Mouse (Mus musculus): ENCODE results near the gene Zmat5. TPM values are rescaled to one million over a fixed set of nuclear protein-coding genes. Genes with fewer than 3 reads are reported as not detected.

Gene Zmat5
- polyA plus RNA-seq, 1 experiment from 2014 or later, result 80.8 TPM

GRCm38 (mm10) chr11:4752836-4753235 lies 48.4 kb downstream of the Zmat5 start:
- H3K9ac ChIP-seq (ENCODE audit: low read depth, low read length), result no peak overlapping the region
- no peak overlapping the region for H3K27ac ChIP-seq (ENCODE audit: low read depth, low read length)
- H3K4me1 ChIP-seq (replicated peaks; ENCODE audit: control insufficient read depth, insufficient read depth, low read length), result no peaks in the 10 kb centered on the region
- H3K4me2 ChIP-seq (replicated peaks; ENCODE audit: low read depth, low read length), result no peak overlapping the region
- no peaks in the 10 kb centered on the region for H3K9me3 ChIP-seq (ENCODE audit: control insufficient read depth, low read length)
- ATAC-seq (ENCODE audit: low FRiP score) (no peak), DNase-seq (ENCODE audit: low spot score) (no peak)
- 56% methylated on average over 10 of the region's 10 CpGs for WGBS
- H3K4me3 ChIP-seq (ENCODE audit: low read depth, low read length), result no peak overlapping the region
- H3K36me3 ChIP-seq (ENCODE audit: control insufficient read depth, insufficient read depth, low read length), result no peaks in the 10 kb centered on the region
- peaks cover 21% of the 10 kb centered on the region for H3K27me3 ChIP-seq (ENCODE audit: control insufficient read depth, insufficient read depth, low read length)

GRCm38 (mm10) chr11:4754036-4754435 lies 49.6 kb downstream of the Zmat5 start:
- no peak overlapping the region for H3K27ac ChIP-seq (ENCODE audit: low read depth, low read length)
- peaks cover 9% of the 10 kb centered on the region for H3K27me3 ChIP-seq (ENCODE audit: control insufficient read depth, insufficient read depth, low read length)
- ATAC-seq (ENCODE audit: low FRiP score), result no peak
- H3K9me3 ChIP-seq (ENCODE audit: control insufficient read depth, low read length), result no peaks in the 10 kb centered on the region
- DNase-seq (ENCODE audit: low spot score), result no peak
- H3K4me2 ChIP-seq (replicated peaks; ENCODE audit: low read depth, low read length), result no peak overlapping the region
- H3K9ac ChIP-seq (ENCODE audit: low read depth, low read length), result no peak overlapping the region
- no peaks in the 10 kb centered on the region for H3K36me3 ChIP-seq (ENCODE audit: control insufficient read depth, insufficient read depth, low read length)
- no peak overlapping the region for H3K4me3 ChIP-seq (ENCODE audit: low read depth, low read length)
- 92% methylated on average over 3 of the region's 3 CpGs for WGBS
- no peaks in the 10 kb centered on the region for H3K4me1 ChIP-seq (replicated peaks; ENCODE audit: control insufficient read depth, insufficient read depth, low read length)

GRCm38 (mm10) chr11:4754867-4755266 lies 50.4 kb downstream of the Zmat5 start:
- no peak for ATAC-seq (ENCODE audit: low FRiP score)
- Histone ChIP-seq H3K9me3 (ENCODE audit: control insufficient read depth, low read length) (no peaks in the 10 kb centered on the region), H3K36me3 (ENCODE audit: control insufficient read depth, insufficient read depth, low read length) (no peaks in the 10 kb centered on the region), H3K4me1 (replicated peaks; ENCODE audit: control insufficient read depth, insufficient read depth, low read length) (no peaks in the 10 kb centered on the region), H3K9ac (ENCODE audit: low read depth, low read length) (no peak overlapping the region), H3K27ac (ENCODE audit: low read depth, low read length) (no peak overlapping the region), H3K27me3 (ENCODE audit: control insufficient read depth, insufficient read depth, low read length) (peaks cover 2% of the 10 kb centered on the region), H3K4me2 (replicated peaks; ENCODE audit: low read depth, low read length) (no peak overlapping the region), H3K4me3 (ENCODE audit: low read depth, low read length) (no peak overlapping the region)
- WGBS, result 69% methylated on average over 11 of the region's 11 CpGs
- DNase-seq (ENCODE audit: low spot score), result no peak

- no peak for ATAC-seq (ENCODE audit: low FRiP score)
- no peaks in the 10 kb centered on the region for H3K9me3 ChIP-seq (ENCODE audit: control insufficient read depth, low read length)
- WGBS, result 80% methylated on average over 9 of the region's 9 CpGs
- no peak for DNase-seq (ENCODE audit: low spot score)
- no peak overlapping the region for H3K4me2 ChIP-seq (replicated peaks; ENCODE audit: low read depth, low read length)
- no peaks in the 10 kb centered on the region; the same call in 1 of the 2 replicates for H3K4me1 ChIP-seq (replicated peaks; ENCODE audit: control insufficient read depth, insufficient read depth, low read length)
- H3K36me3 ChIP-seq (ENCODE audit: control insufficient read depth, insufficient read depth, low read length), result no peaks in the 10 kb centered on the region
- H3K9ac ChIP-seq (ENCODE audit: low read depth, low read length), result no peak overlapping the region
- H3K27ac ChIP-seq (ENCODE audit: low read depth, low read length), result no peak overlapping the region
- H3K4me3 ChIP-seq (ENCODE audit: low read depth, low read length), result no peak overlapping the region
- 0 out of 2 replicates have a peak, but pooled peaks cover 2% of the 10 kb centered on the region for H3K27me3 ChIP-seq (ENCODE audit: control insufficient read depth, insufficient read depth, low read length)
These were observed 52.0 kb downstream of the Zmat5 start for GRCm38 (mm10) chr11:4756460-4756859.

GRCm38 (mm10) chr11:4756984-4757788 lies 52.7 kb downstream of the Zmat5 start:
- ATAC-seq (ENCODE audit: low FRiP score), result peak; percentile 82
- no peak overlapping the region for H3K27ac ChIP-seq (ENCODE audit: low read depth, low read length)
- H3K36me3 ChIP-seq (ENCODE audit: control insufficient read depth, insufficient read depth, low read length), result no peaks in the 10 kb centered on the region
- H3K4me1 ChIP-seq (replicated peaks; ENCODE audit: control insufficient read depth, insufficient read depth, low read length), result peaks cover 2% of the 10 kb centered on the region; the same call in 1 of the 2 replicates
- WGBS, result 46% methylated on average over 11 of the region's 11 CpGs
- DNase-seq (ENCODE audit: low spot score), result peak; percentile 73
- H3K4me3 ChIP-seq (ENCODE audit: low read depth, low read length), result no peak overlapping the region
- H3K4me2 ChIP-seq (replicated peaks; ENCODE audit: low read depth, low read length), result no peak overlapping the region
- 0 out of 2 replicates have a peak, but pooled peaks cover 2% of the 10 kb centered on the region for H3K27me3 ChIP-seq (ENCODE audit: control insufficient read depth, insufficient read depth, low read length)
- H3K9me3 ChIP-seq (ENCODE audit: control insufficient read depth, low read length), result no peaks in the 10 kb centered on the region
- H3K9ac ChIP-seq (ENCODE audit: low read depth, low read length), result no peak overlapping the region

GRCm38 (mm10) chr11:4757789-4758158 lies 53.3 kb downstream of the Zmat5 start:
- Histone ChIP-seq H3K27me3 (ENCODE audit: control insufficient read depth, insufficient read depth, low read length) (peaks cover 5% of the 10 kb centered on the region; the same call in 1 of the 2 replicates), H3K36me3 (ENCODE audit: control insufficient read depth, insufficient read depth, low read length) (no peaks in the 10 kb centered on the region), H3K4me3 (ENCODE audit: low read depth, low read length) (no peak overlapping the region), H3K4me1 (replicated peaks; ENCODE audit: control insufficient read depth, insufficient read depth, low read length) (peaks cover 6% of the 10 kb centered on the region; the same call in 1 of the 2 replicates), H3K4me2 (replicated peaks; ENCODE audit: low read depth, low read length) (no peak overlapping the region), H3K9ac (ENCODE audit: low read depth, low read length) (no peak overlapping the region), H3K27ac (ENCODE audit: low read depth, low read length) (peak overlapping the region; percentile 11; the same call in 1 of the 2 replicates), H3K9me3 (ENCODE audit: control insufficient read depth, low read length) (no peaks in the 10 kb centered on the region)
- 30% methylated on average over 4 of the region's 4 CpGs for WGBS
- ATAC-seq (ENCODE audit: low FRiP score) (peak; percentile 55), DNase-seq (ENCODE audit: low spot score) (peak; percentile 58)

- 19% methylated on average over 4 of the region's 4 CpGs for WGBS
- H3K9ac ChIP-seq (ENCODE audit: low read depth, low read length), result no peak overlapping the region
- H3K4me1 ChIP-seq (replicated peaks; ENCODE audit: control insufficient read depth, insufficient read depth, low read length), result peaks cover 6% of the 10 kb centered on the region; the same call in 1 of the 2 replicates
- DNase-seq (ENCODE audit: low spot score), result no peak
- peaks cover 5% of the 10 kb centered on the region; the same call in 1 of the 2 replicates for H3K27me3 ChIP-seq (ENCODE audit: control insufficient read depth, insufficient read depth, low read length)
- no peak overlapping the region for H3K4me3 ChIP-seq (ENCODE audit: low read depth, low read length)
- ATAC-seq (ENCODE audit: low FRiP score), result no peak
- no peak overlapping the region for H3K4me2 ChIP-seq (replicated peaks; ENCODE audit: low read depth, low read length)
- H3K36me3 ChIP-seq (ENCODE audit: control insufficient read depth, insufficient read depth, low read length), result no peaks in the 10 kb centered on the region
- H3K9me3 ChIP-seq (ENCODE audit: control insufficient read depth, low read length), result no peaks in the 10 kb centered on the region
- 0 out of 2 replicates have a peak overlapping the region, but pooled peaks have one; percentile 10 for H3K27ac ChIP-seq (ENCODE audit: low read depth, low read length)
These were observed 56.0 kb downstream of the Zmat5 start for GRCm38 (mm10) chr11:4760438-4760837.

GRCm38 (mm10) chr11:4761991-4762390 lies 57.5 kb downstream of the Zmat5 start:
- 4% methylated on average over 6 of the region's 6 CpGs for WGBS
- H3K36me3 ChIP-seq (ENCODE audit: control insufficient read depth, insufficient read depth, low read length), result no peaks in the 10 kb centered on the region
- DNase-seq (ENCODE audit: low spot score) (peak; percentile 37), ATAC-seq (ENCODE audit: low FRiP score) (peak; percentile 21; the same call in 1 of the 2 replicates)
- H3K27me3 ChIP-seq (ENCODE audit: control insufficient read depth, insufficient read depth, low read length), result peaks cover 5% of the 10 kb centered on the region; the same call in 1 of the 2 replicates
- H3K27ac ChIP-seq (ENCODE audit: low read depth, low read length), result peak overlapping the region; percentile 73
- H3K4me3 ChIP-seq (ENCODE audit: low read depth, low read length), result no peak overlapping the region
- H3K4me2 ChIP-seq (replicated peaks; ENCODE audit: low read depth, low read length), result no peak overlapping the region
- no peaks in the 10 kb centered on the region for H3K9me3 ChIP-seq (ENCODE audit: control insufficient read depth, low read length)
- H3K9ac ChIP-seq (ENCODE audit: low read depth, low read length), result no peak overlapping the region
- H3K4me1 ChIP-seq (replicated peaks; ENCODE audit: control insufficient read depth, insufficient read depth, low read length), result peaks cover 6% of the 10 kb centered on the region; the same call in 1 of the 2 replicates

- peaks cover 6% of the 10 kb centered on the region; the same call in 1 of the 2 replicates for H3K4me1 ChIP-seq (replicated peaks; ENCODE audit: control insufficient read depth, insufficient read depth, low read length)
- 15% methylated on average over 2 of the region's 2 CpGs for WGBS
- no peaks in the 10 kb centered on the region for H3K9me3 ChIP-seq (ENCODE audit: control insufficient read depth, low read length)
- no peak overlapping the region for H3K9ac ChIP-seq (ENCODE audit: low read depth, low read length)
- DNase-seq (ENCODE audit: low spot score) (no peak), ATAC-seq (ENCODE audit: low FRiP score) (no peak)
- peak overlapping the region; percentile 73 for H3K27ac ChIP-seq (ENCODE audit: low read depth, low read length)
- no peak overlapping the region for H3K4me3 ChIP-seq (ENCODE audit: low read depth, low read length)
- H3K4me2 ChIP-seq (replicated peaks; ENCODE audit: low read depth, low read length), result no peak overlapping the region
- no peaks in the 10 kb centered on the region for H3K36me3 ChIP-seq (ENCODE audit: control insufficient read depth, insufficient read depth, low read length)
- peaks cover 5% of the 10 kb centered on the region; the same call in 1 of the 2 replicates for H3K27me3 ChIP-seq (ENCODE audit: control insufficient read depth, insufficient read depth, low read length)
These were observed 58.0 kb downstream of the Zmat5 start for GRCm38 (mm10) chr11:4762511-4762910.

Measured in hindbrain, embryonic 11.5 days (tissue).